8 mouse cellular contexts compared by ENCODE assay signal in genomic region chr8:70172043-70172681, GRCm38 (mm10). TPM values are rescaled to one million over a fixed set of nuclear protein-coding genes. Genes with fewer than 3 reads are reported as not detected.
DNase-seq lines count a peak whose midpoint lies in the region; ATAC-seq and TF ChIP-seq lines count a peak whose summit lies in the region.

Tmem161a (plus strand) TSS chr8:70172356.

- 2% methylated on average over 27 of the region's 27 CpGs for WGBS in forebrain, embryonic 13.5 days
- WGBS in large intestine, adult 2 months, result 2% methylated on average over 27 of the region's 27 CpGs
- 2% methylated on average over 27 of the region's 27 CpGs for WGBS in liver, postnatal 0 days (ENCODE audit: insufficient replicate concordance)
- WGBS in neural tube, embryonic 14.5 days, result 3% methylated on average over 27 of the region's 27 CpGs

- H3K9ac ChIP-seq in ES-Bruce4 (ENCODE audit: low read depth, poor library complexity, severe bottlenecking), result peak within 1 kb of the TSS; percentile 60
- H3K9ac ChIP-seq in forebrain, embryonic 13.5 days, result peak within 1 kb of the TSS; percentile 83
- H3K9ac ChIP-seq in liver, postnatal 0 days (replicated peaks), result peak within 1 kb of the TSS; percentile 79
- H3K9ac ChIP-seq in neural tube, embryonic 14.5 days (replicated peaks; ENCODE audit: low read depth, low read length), result peak within 1 kb of the TSS; percentile 69

- ATAC-seq in cerebellum, adult (ENCODE audit: insufficient number of reproducible peaks, low FRiP score, low TSS enrichment), result peak; percentile 96
- peak; percentile 99 for ATAC-seq in forebrain, embryonic 13.5 days
- peak; percentile 93 for ATAC-seq in liver, postnatal 0 days
- peak; percentile 97 for ATAC-seq in neural tube, embryonic 14.5 days (ENCODE audit: low read depth)

- DNase-seq in heart, postnatal 10 days, result peak; percentile 95
- DNase-seq in large intestine, adult 2 months (ENCODE audit: low read depth, low spot score), result peak; percentile 92
- peak; percentile 91 for DNase-seq in liver, postnatal 0 days
- DNase-seq in testis, postnatal 10 days (ENCODE audit: low spot score), result peak; percentile 93

- no peaks in the 10 kb centered on the region for H3K27me3 ChIP-seq in ES-Bruce4 (ENCODE audit: control insufficient read depth, insufficient read depth, low read length, poor library complexity, severe bottlenecking)
- 0 out of 2 replicates have a peak, but pooled peaks cover 3% of the 10 kb centered on the region for H3K27me3 ChIP-seq in forebrain, embryonic 13.5 days
- no peaks in the 10 kb centered on the region for H3K27me3 ChIP-seq in liver, postnatal 0 days (ENCODE audit: insufficient read depth, low read length)
- H3K27me3 ChIP-seq in neural tube, embryonic 14.5 days (ENCODE audit: control insufficient read depth, insufficient read depth, low read length), result no peaks in the 10 kb centered on the region

- H3K4me3 ChIP-seq in ES-Bruce4 (ENCODE audit: low read depth, low read length), result peak within 1 kb of the TSS; percentile 84
- H3K4me3 ChIP-seq in forebrain, embryonic 13.5 days, result peak within 1 kb of the TSS; percentile 72
- peak within 1 kb of the TSS; percentile 76 for H3K4me3 ChIP-seq in liver, postnatal 0 days (ENCODE audit: low read depth, low read length)
- peak within 1 kb of the TSS; percentile 75 for H3K4me3 ChIP-seq in neural tube, embryonic 14.5 days (ENCODE audit: low read depth, low read length)

- H3K9me3 ChIP-seq in ES-Bruce4 (replicated peaks; ENCODE audit: control insufficient read depth, insufficient read depth, low read length, poor library complexity, severe bottlenecking), result no peaks in the 10 kb centered on the region
- no peaks in the 10 kb centered on the region for H3K9me3 ChIP-seq in forebrain, embryonic 13.5 days (replicated peaks)
- H3K9me3 ChIP-seq in liver, postnatal 0 days (ENCODE audit: low read length), result no peaks in the 10 kb centered on the region
- no peaks in the 10 kb centered on the region for H3K9me3 ChIP-seq in neural tube, embryonic 14.5 days (ENCODE audit: control insufficient read depth, low read length)

- TF ChIP-seq CTCF in ES-Bruce4 (IDR thresholded peaks at IDR 0.05; ENCODE audit: low read depth, low read length), result no peak
- no peak for TF ChIP-seq CTCF in liver, postnatal 0 days (IDR thresholded peaks at IDR 0.05; ENCODE audit: low read depth)

- TF ChIP-seq POLR2A in ES-Bruce4 (IDR thresholded peaks at IDR 0.05; ENCODE audit: insufficient read depth, low read length), result peak; percentile 73

- no peak for TF ChIP-seq EP300 in ES-Bruce4 (IDR thresholded peaks at IDR 0.05; ENCODE audit: insufficient read depth, low read depth, low read length)
- TF ChIP-seq EP300 in liver, postnatal 0 days (IDR thresholded peaks at IDR 0.05; ENCODE audit: low read depth), result no peak

- intact Hi-C loops in heart, postnatal 10 days (cut with DNase I), result loop anchor here (5.0 kb wide), 1 partner anchor 35 kb away; no protein-coding TSS in a partner anchor

- no peaks in the 10 kb centered on the region; the same call in 1 of the 2 replicates for H3K36me3 ChIP-seq in ES-Bruce4 (ENCODE audit: control insufficient read depth, insufficient read depth, low read length, poor library complexity, severe bottlenecking)
- peaks cover 10% of the 10 kb centered on the region for H3K36me3 ChIP-seq in forebrain, embryonic 13.5 days (ENCODE audit: poor library complexity, severe bottlenecking)
- H3K36me3 ChIP-seq in liver, postnatal 0 days (replicated peaks; ENCODE audit: insufficient read depth, low read length), result no peaks in the 10 kb centered on the region
- no peaks in the 10 kb centered on the region; the same call in 1 of the 2 replicates for H3K36me3 ChIP-seq in neural tube, embryonic 14.5 days (ENCODE audit: control insufficient read depth, insufficient read depth, low read length)

- peaks cover 2% of the 10 kb centered on the region for H3K4me1 ChIP-seq in ES-Bruce4 (ENCODE audit: control insufficient read depth, insufficient read depth, low read length)
- H3K4me1 ChIP-seq in forebrain, embryonic 13.5 days, result peaks cover 17% of the 10 kb centered on the region
- peaks cover 33% of the 10 kb centered on the region for H3K4me1 ChIP-seq in liver, postnatal 0 days (ENCODE audit: insufficient read depth)
- peaks cover 4% of the 10 kb centered on the region; the same call in 1 of the 2 replicates for H3K4me1 ChIP-seq in neural tube, embryonic 14.5 days (ENCODE audit: control insufficient read depth, insufficient read depth, low read length)

- peak within 1 kb of the TSS; percentile 66 for H3K4me2 ChIP-seq in forebrain, embryonic 13.5 days
- H3K4me2 ChIP-seq in liver, postnatal 0 days (ENCODE audit: low read depth, low read length), result peak within 1 kb of the TSS; percentile 80
- H3K4me2 ChIP-seq in neural tube, embryonic 14.5 days (ENCODE audit: low read depth, low read length), result peak within 1 kb of the TSS; percentile 60

- H3K27ac ChIP-seq in ES-Bruce4 (ENCODE audit: insufficient read depth, low read length), result no peak within 1 kb of the TSS
- H3K27ac ChIP-seq in forebrain, embryonic 13.5 days, result no peak within 1 kb of the TSS; the same call in 1 of the 2 replicates
- H3K27ac ChIP-seq in liver, postnatal 0 days (ENCODE audit: low read depth), result peak within 1 kb of the TSS; percentile 84
- H3K27ac ChIP-seq in neural tube, embryonic 14.5 days (ENCODE audit: low read depth, low read length), result no peak within 1 kb of the TSS

RNA-seq across cellular contexts. Expression of gene Tmem161a, which starts in this region (rescaled TPM):
- 36.5 and 43.1 TPM in 2 replicates for polyA plus RNA-seq in ES-Bruce4 (2011; ENCODE audit: insufficient read depth, insufficient read length, low read depth, missing spikeins)
- 50.2 and 59.5 TPM in 2 replicates for polyA plus RNA-seq in forebrain, embryonic 13.5 days (2015; fragmentation: Nextera tagmentation; extraction: Ambion mirVana)
- 100 to 1,000 TPM in 1 of 2 experiments, 10 to 100 TPM in 1; 88.3 to 103 TPM for total RNA-seq in heart, postnatal 10 days (2021)
- 52.9 and 69.2 TPM in 2 replicates for polyA plus RNA-seq in large intestine, adult 2 months (2012; rRNA removed)
- 17.3 and 20.2 TPM in 2 replicates for polyA plus RNA-seq in liver, postnatal 0 days (2015; fragmentation: Nextera tagmentation; extraction: Ambion mirVana)
- 28.3 and 34.8 TPM in 2 replicates for polyA plus RNA-seq in neural tube, embryonic 14.5 days (2014; fragmentation: Nextera tagmentation; extraction: Ambion mirVana)
